Mouse (Mus musculus): ENCODE measurements around the gene Utp6.

Utp6 gene

GRCm38 (mm10) chr11:79886961-79887360, 75.2 kb downstream of the Utp6 start:
- in situ Hi-C loops (cut with MboI; ENCODE audit: unreplicated experiment in 2 of 2) = no loop called here

GRCm38 (mm10) chr11:79886395-79886794, 75.8 kb downstream of the Utp6 start:
- in situ Hi-C loops (cut with MboI; ENCODE audit: unreplicated experiment in 2 of 2) = no loop called here

GRCm38 (mm10) chr11:79885713-79886393, 76.3 kb downstream of the Utp6 start:
- in situ Hi-C loops (cut with MboI; ENCODE audit: unreplicated experiment in 2 of 2) = no loop called here

GRCm38 (mm10) chr11:79884784-79885183, 77.4 kb downstream of the Utp6 start:
- in situ Hi-C loops (cut with MboI; ENCODE audit: unreplicated experiment in 2 of 2) = no loop called here

All from v-Abl transformed pro-B cells (cell line).